Mouse (Mus musculus) heart, postnatal 4 days (tissue): Measurements from ENCODE around the gene Ubtf. TPM values are rescaled to one million over a fixed set of nuclear protein-coding genes. Genes with fewer than 3 reads are reported as not detected.

Experiments used
- DNase-seq: peaks from one replicate; pipeline ENCODE4 v3.0.0; 2021
- total RNA-seq, 2 experiments: library from RNA; stranded (reverse); gene quantifications; 2 replicates each; pipeline ENCODE4 v1.2.3; 2021

Ubtf gene
- total RNA-seq, 2 experiments from 2014 or later, result 81.9 to 89.3 TPM

DNA sequence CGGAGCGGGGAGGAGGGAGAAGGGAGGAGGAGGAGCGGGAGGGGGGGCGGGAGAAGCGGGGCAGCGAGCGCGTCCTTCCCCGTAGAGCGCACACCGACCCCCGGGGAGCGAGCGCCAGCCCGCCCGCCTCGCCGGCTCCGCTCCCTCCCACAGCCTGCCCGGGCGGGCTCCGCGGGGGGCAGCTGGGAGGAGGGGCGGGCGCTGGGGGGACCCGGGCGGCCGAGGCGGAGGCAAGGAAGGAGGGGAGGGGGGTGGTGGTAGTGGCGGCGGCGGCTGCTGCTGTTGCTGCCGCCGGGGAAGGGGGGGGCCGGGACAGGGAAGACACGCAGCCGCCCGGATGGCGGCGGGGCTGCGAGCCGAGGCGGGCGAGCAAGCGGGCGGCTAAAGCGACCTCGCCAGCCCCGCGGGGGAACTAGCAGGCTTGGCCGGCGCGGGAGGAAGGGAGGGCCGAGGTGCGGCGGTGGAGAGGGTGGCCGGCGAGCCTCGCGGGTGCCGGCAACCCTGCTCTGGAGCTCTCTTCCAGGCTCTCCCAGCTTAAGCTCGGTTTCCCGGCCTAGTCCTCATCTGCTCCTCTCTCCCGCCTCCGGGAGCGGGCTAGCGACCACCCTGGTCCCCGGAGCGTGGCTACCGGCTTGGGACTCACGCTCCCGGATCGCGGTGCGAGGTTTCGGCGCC is 1.5 kb downstream of the Ubtf start:
- peak; percentile 83 for DNase-seq

- DNase-seq, result peak; percentile 80
Observed at GRCm38 (mm10) chr11:102317298-102317900, 2.1 kb downstream of the Ubtf start.

DNA sequence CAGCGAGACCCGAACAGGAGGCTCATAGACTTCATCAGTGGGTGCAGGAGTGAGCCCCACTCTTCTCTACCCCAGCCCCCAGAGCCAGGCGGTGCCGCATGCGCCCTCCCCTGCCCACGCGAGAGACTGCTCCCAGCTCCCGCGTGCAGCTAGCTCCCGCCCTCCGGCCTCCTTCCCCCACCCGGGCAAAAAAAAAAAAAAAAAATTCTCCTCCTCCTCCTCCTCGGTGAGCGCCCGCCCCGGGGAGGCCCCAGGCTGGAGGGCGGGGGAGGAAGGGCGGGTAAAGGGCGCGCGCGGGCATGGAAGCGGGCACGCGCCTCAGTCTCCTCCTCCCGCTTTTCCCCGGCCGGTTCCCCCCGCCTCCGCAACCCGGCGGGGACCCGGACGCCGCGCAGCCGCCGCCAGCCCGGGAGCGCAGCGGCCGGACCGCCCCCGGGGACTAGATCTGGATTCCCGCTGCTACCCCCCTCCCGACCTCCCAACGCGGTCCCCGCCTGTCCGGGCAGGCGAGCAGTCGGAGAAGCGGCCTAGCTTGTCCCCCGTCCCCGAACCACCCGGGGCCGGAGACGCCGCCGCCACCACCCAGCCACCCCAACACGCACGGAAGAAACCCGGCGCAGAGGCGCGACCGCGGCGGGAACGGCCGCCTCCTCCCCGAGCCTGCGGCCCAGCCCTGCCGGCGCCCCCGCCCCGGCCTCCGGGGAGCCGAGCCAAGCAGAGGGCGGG is 2.8 kb downstream of the Ubtf start:
- DNase-seq, result peak; percentile 93

DNA sequence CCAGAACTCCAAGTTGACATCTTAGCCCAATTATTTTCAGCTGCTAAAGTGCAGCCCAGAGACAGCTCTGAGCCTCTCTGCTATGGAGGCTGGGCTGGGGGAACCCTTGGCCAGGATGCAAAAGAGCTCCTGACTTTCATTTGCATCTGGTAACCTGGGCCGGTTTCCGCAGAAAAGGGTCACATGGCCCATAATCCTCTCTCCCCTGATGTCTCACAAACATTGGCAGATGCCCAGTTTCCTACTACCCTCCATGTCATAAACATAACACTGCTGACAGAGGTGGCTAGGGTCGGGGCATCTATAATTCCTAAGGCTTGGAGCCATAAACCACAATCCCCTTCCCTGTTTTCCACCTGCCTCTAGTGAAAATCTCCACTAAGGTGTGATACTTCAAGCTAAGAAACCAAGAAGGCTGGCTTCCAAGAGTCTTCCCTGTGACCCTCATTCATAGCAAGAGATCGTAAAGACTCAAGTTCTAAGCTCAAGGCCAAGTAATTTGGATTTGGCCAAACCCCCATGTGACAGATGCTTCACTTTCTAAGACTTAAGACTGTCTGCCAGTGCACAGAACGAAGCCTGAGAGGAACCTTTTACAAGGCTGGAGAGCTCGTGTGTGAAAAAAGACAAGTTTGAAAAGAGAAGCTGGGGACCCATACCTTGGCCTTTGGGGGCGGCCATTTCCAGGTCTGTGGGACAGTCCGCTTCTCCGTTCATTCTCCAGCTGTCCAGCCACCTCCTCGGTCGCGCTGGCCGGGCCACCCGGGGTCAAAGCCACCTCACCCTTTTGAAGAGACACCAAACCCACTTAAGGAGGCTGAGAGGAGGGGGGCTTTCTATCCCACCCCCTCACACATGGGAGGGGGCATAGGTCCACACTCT is 3.6 kb downstream of the Ubtf start:
- DNase-seq, result no peak

- DNase-seq, result no peak
Observed at GRCm38 (mm10) chr11:102314321-102314720, 5.2 kb downstream of the Ubtf start.

DNA sequence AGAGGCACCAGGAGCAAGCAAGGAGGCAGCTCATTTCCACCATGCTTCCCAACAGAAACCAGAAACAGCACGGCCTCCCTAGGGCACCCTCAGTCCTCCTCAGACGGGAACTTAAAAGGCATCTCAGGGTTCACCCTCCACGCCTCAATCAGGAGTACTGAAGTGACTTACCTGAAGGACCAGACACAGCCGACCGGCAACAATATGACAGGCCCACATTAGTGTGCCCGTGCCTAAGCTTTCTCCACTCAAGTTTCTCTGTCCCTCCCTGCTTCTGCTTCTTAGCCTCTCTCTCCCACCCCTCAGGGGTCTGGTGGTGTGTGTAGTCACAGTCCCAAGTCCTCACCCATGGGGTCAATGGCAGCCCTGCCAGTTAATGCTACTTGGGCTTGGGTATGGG is 7.0 kb downstream of the Ubtf start:
- no peak for DNase-seq

DNA sequence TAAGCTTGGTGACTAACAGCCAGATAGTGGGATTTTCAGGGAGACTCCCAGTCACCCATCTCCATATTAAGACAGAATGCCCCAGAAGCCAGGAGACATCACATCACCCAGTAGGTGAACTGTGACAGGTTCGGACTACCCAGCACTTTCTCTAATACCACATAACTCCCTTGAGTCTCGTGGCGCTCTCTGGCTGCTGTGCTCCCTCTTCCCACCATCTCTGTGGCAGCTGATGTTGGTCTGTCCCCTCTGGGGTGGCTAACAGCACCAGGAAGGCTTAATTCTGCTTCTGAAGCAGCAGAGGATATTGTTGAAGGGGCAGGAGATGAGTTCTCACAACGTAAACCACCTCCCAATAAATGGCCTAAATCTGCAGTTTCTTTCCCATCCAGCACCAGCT is 7.6 kb downstream of the Ubtf start:
- no peak for DNase-seq

- no peak for DNase-seq
Observed at GRCm38 (mm10) chr11:102310768-102311695, 8.5 kb downstream of the Ubtf start.

GRCm38 (mm10) chr11:102309821-102310617 is 9.5 kb downstream of the Ubtf start:
- no peak for DNase-seq

GRCm38 (mm10) chr11:102308979-102309378 is 10.6 kb downstream of the Ubtf start:
- DNase-seq, result peak; percentile 98

- DNase-seq, result no peak
Observed at GRCm38 (mm10) chr11:102308104-102308503, 11.4 kb downstream of the Ubtf start.

GRCm38 (mm10) chr11:102305359-102305758 is 14.2 kb downstream of the Ubtf start:
- DNase-seq, result no peak

GRCm38 (mm10) chr11:102304141-102304540 is 15.4 kb downstream of the Ubtf start:
- DNase-seq, result no peak

- peak; percentile 77 for DNase-seq
Observed at GRCm38 (mm10) chr11:102299839-102300238, 19.7 kb downstream of the Ubtf start.

GRCm38 (mm10) chr11:102297577-102298556 is 21.7 kb downstream of the Ubtf start:
- no peak for DNase-seq

DNA sequence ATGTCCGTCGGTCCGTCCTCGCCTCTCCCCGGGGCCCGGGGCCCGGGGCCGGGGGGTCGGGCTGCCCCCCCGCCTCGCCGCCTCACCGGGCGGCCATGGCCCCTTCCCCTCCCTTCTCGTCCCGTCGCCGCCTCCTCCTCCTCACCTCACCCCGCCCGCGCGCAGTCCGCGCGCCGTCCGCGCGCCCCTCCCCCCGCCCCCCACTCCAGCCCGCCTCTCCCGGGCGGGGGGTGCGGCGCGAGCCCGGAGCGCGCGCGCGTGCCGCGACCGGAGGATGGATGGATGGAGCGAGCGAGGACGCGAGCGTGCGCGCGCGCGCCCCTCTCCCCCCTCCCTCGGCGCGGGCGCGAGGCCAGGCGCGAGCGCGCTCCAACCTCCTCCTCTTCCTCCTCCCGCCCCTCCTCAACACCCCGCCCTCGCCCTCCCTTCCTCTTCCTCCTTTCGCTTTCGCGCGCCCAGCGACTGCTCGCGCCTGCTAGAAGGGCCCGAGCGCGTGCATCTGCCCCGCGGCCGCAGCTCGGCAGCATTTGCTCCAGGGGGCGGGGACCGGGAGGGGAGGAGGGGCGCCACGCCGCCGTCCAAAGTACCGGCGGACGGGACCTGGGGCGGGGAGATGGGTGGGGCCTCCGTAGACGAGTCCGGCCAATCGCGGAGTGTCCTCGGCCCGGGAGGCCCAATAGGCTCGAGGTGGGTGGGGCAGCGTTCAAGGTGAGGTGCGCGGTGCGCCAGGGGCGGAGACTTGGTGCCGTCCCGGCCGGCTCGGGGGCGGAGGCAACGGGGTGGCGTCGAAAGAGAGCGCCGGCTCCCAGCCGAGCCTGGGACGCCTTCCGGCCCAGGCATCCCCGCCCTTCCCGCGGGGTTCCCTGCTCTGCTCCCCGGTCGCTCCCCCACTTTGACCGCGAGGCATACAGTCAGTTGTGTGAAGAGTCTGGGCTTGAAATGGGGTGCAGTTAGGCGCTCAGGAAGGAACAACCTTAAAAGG is 22.8 kb downstream of the Ubtf start, which contains the start of gene Atxn7l3:
Atxn7l3 (minus strand) TSS at position 141 of the 982 bp plus-strand sequence.
- DNase-seq, result peak; percentile 99

DNA sequence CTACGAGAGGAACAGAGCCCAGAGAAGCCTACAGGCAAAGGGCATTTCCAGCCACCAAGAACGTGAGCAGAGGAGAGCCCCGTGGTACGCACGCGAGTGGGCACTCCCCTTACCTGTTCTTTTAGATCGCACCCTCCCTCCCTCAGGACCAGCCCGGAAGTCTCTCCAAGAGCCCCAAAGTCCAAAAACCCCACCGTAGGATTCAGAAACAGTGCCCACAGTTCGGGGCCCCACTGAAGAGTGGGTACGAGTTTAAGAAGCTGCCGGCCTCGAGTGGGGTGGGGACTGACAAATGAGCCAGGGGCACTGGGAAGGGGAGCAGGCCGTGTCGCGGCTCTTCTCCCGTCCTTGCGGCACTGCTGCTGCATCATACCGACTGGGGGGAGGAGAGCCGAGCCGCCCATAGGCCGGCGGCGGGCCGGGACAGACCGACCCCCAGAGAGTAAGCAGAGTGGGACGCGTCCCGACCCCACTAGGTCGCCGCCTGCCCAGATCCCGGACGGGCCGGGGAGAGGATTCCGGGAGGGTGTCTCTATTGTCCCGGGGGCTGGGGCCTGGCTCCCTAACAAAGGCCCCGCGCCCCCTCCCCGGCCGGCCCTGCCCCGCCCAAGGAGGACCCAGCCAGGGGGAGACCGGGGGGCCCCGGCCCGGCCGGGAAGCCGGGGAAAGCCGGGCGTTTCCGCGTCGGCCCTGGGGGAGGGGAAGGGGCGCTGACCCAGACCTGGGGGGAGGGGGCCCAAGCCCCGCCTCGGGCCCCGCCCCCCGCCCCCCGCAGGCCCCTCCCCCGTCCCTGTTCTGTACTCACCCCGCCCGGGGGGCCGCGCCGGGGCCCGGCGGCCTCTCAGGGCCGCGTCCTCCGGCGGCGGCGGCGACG is 23.7 kb downstream of the Ubtf start:
- DNase-seq, result peak; percentile 72
